Mouse (Mus musculus) forebrain, embryonic 16.5 days (tissue): ENCODE results near the gene Nlk. TPM values are rescaled to one million over a fixed set of nuclear protein-coding genes. Genes with fewer than 3 reads are reported as not detected.
A peak's percentile ranks its signal among the peaks of the same experiment; 100 is the strongest.

Experiments used
- ATAC-seq: fragments of 200-750 bp; cut with Nextera tagmentation; 2 replicates; pipeline ENCODE4 v1.8.0; 2017; ENCODE audit warnings: mild to moderate bottlenecking, moderate library complexity
- H3K27ac ChIP-seq: fragments of 300-500 bp; sonication (generic); 2 replicates; pipeline ENCODE4 v1.5.1; 2014; ENCODE audit warnings: low read length, control low read depth
- H3K27me3 ChIP-seq: fragments of 300-500 bp; sonication (generic); replicated peaks from 2 replicates; pipeline ENCODE4 v1.6.1; 2014; ENCODE audit warnings: low read length; ENCODE audit not compliant: control insufficient read depth, insufficient read depth
- H3K36me3 ChIP-seq: fragments of 300-500 bp; sonication (generic); 2 replicates; pipeline ENCODE4 v1.6.1; 2014; ENCODE audit not compliant: control insufficient read depth, insufficient read depth
- H3K4me1 ChIP-seq: fragments of 300-500 bp; sonication (generic); replicated peaks from 2 replicates; pipeline ENCODE4 v1.6.1; 2014; ENCODE audit warnings: low read length; ENCODE audit not compliant: control insufficient read depth, insufficient read depth
- H3K4me2 ChIP-seq: fragments of 300-500 bp; sonication (generic); 2 replicates; pipeline ENCODE4 v1.6.1; 2014; ENCODE audit warnings: mild to moderate bottlenecking, low read length, control low read depth
- H3K4me3 ChIP-seq: fragments of 300-500 bp; sonication (generic); replicated peaks from 2 replicates; pipeline ENCODE4 v1.5.1; 2014; ENCODE audit warnings: mild to moderate bottlenecking, low read length, control low read depth
- H3K9ac ChIP-seq: fragments of 300-500 bp; sonication (generic); replicated peaks from 2 replicates; pipeline ENCODE4 v1.6.1; 2014; ENCODE audit warnings: low read depth, low read length, control low read depth
- H3K9me3 ChIP-seq: fragments of 300-500 bp; sonication (generic); 2 replicates; pipeline ENCODE4 v1.6.1; 2016; ENCODE audit warnings: low read length; ENCODE audit not compliant: control insufficient read depth
- WGBS: fragments of 180-500 bp; shearing (Covaris S2); extraction: QIAGEN DNeasy Blood & Tissue Kit; methylation state at CpG from one replicate; pipeline ENCODE4 v1.1.7; 2014; 5-methylcytosine and 5-hydroxymethylcytosine counted together
- polyA plus RNA-seq: library from polyadenylated mRNA; unstranded; fragments of >200 nt; fragmentation: Nextera tagmentation; extraction: Ambion mirVana; gene quantifications from 2 replicates; pipeline ENCODE4 v1.2.1, GENCODE M21; 2015

The Nlk gene
- polyA plus RNA-seq, 1 experiment from 2014 or later = 31.2 TPM

GRCm38 (mm10) chr11:78697753-78698171 lies 589 bp upstream of the Nlk start:
- H3K36me3 ChIP-seq = no peaks in the 10 kb centered on the region; the same call in none of the 2 replicates
- H3K9ac ChIP-seq = 0 out of 2 replicates have a peak overlapping the region, but pooled peaks have one; percentile 32
- peak overlapping the region; percentile 41 for H3K4me2 ChIP-seq
- H3K27ac ChIP-seq = peak overlapping the region; percentile 85
- peak; percentile 94 for ATAC-seq
- H3K4me3 ChIP-seq = peak overlapping the region; percentile 67
- peaks cover 30% of the 10 kb centered on the region for H3K4me1 ChIP-seq
- no peaks in the 10 kb centered on the region for H3K27me3 ChIP-seq
- under 1% methylated on average over 12 of the region's 12 CpGs for WGBS
- no peaks in the 10 kb centered on the region for H3K9me3 ChIP-seq

DNA sequence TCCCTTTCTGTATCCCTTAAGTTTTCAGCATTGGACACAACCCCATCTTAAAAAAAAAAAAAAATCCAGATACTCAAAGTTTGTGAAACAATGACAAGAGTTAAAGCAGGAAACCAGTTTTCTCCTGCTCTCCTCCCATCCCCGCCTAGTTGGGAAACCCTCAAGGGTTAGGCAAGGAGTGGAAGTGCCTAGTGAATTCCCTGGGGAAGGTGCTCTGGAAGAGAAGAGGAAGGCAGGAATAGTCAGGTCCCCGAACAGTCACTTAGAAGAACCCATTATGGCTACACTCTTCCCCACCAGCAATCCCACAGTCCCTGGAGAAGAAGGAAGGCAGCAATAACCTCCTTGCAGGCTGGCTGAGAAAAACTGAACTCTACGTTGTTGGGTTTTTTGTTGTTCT lies 2.9 kb downstream of the Nlk start:
- no peaks in the 10 kb centered on the region for H3K27me3 ChIP-seq
- H3K4me2 ChIP-seq = peak overlapping the region; percentile 41
- H3K4me1 ChIP-seq = peaks cover 36% of the 10 kb centered on the region
- no peaks in the 10 kb centered on the region for H3K9me3 ChIP-seq
- ATAC-seq = no peak
- no peak overlapping the region for H3K9ac ChIP-seq
- H3K4me3 ChIP-seq = peak overlapping the region; percentile 7; the same call in 1 of the 2 replicates
- no peaks in the 10 kb centered on the region; the same call in none of the 2 replicates for H3K36me3 ChIP-seq
- 79% methylated on average over 3 of the region's 3 CpGs for WGBS
- H3K27ac ChIP-seq = no peak overlapping the region

GRCm38 (mm10) chr11:78693307-78693706 lies 3.9 kb downstream of the Nlk start:
- no peak for ATAC-seq
- no peak overlapping the region for H3K9ac ChIP-seq
- H3K4me3 ChIP-seq = no peak overlapping the region
- H3K4me1 ChIP-seq = peaks cover 39% of the 10 kb centered on the region
- H3K36me3 ChIP-seq = no peaks in the 10 kb centered on the region; the same call in none of the 2 replicates
- 96% methylated on average over 8 of the region's 8 CpGs for WGBS
- H3K9me3 ChIP-seq = no peaks in the 10 kb centered on the region
- peak overlapping the region; percentile 30 for H3K4me2 ChIP-seq
- no peak overlapping the region for H3K27ac ChIP-seq
- no peaks in the 10 kb centered on the region for H3K27me3 ChIP-seq

DNA sequence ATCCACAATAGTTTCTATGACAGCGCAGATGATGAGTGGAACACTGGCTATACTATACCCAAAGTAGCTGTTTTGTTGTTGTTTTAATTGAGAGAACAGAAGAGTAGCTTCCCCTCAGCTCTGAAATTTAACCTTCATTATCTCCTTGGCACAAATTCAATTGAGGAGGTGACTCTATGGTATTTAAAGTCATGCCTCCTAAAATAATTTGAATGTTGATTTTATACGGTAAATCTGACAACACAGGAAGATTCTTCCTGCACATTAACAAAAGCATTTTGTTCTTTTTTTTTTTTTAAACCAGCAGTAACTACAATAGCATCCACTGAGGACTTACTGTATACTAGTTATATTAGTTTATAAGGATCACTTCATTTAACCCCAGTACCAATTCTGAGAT lies 6.0 kb downstream of the Nlk start:
- H3K4me1 ChIP-seq = peaks cover 41% of the 10 kb centered on the region
- no peak overlapping the region for H3K4me3 ChIP-seq
- no peak overlapping the region for H3K4me2 ChIP-seq
- H3K9ac ChIP-seq = no peak overlapping the region
- H3K36me3 ChIP-seq = no peaks in the 10 kb centered on the region; the same call in none of the 2 replicates
- no peak for ATAC-seq
- no peaks in the 10 kb centered on the region for H3K27me3 ChIP-seq
- no peak overlapping the region for H3K27ac ChIP-seq
- no peaks in the 10 kb centered on the region for H3K9me3 ChIP-seq
- WGBS = 39% methylated on average over 2 of the region's 2 CpGs

GRCm38 (mm10) chr11:78690547-78690946 lies 6.6 kb downstream of the Nlk start:
- Histone ChIP-seq H3K27ac (no peak overlapping the region), H3K36me3 (no peaks in the 10 kb centered on the region; the same call in none of the 2 replicates), H3K27me3 (no peaks in the 10 kb centered on the region), H3K4me2 (no peak overlapping the region), H3K4me1 (peaks cover 34% of the 10 kb centered on the region), H3K4me3 (no peak overlapping the region), H3K9me3 (no peaks in the 10 kb centered on the region), H3K9ac (no peak overlapping the region)
- no peak for ATAC-seq
- 88% methylated on average over 3 of the region's 3 CpGs for WGBS

GRCm38 (mm10) chr11:78681058-78681457 lies 16.1 kb downstream of the Nlk start:
- 86% methylated on average over 3 of the region's 3 CpGs for WGBS

GRCm38 (mm10) chr11:78678761-78679160 lies 18.4 kb downstream of the Nlk start:
- Histone ChIP-seq H3K9ac (no peak overlapping the region), H3K36me3 (no peaks in the 10 kb centered on the region), H3K4me3 (no peak overlapping the region), H3K9me3 (no peaks in the 10 kb centered on the region), H3K27ac (no peak overlapping the region), H3K4me2 (no peak overlapping the region), H3K27me3 (no peaks in the 10 kb centered on the region), H3K4me1 (0 out of 2 replicates have a peak, but pooled peaks cover 2% of the 10 kb centered on the region)
- 69% methylated on average over 2 of the region's 2 CpGs for WGBS
- ATAC-seq = no peak

More at GRCm38 (mm10) chr11:78681058-78681457, 16.1 kb downstream of the Nlk start:
- no peaks in the 10 kb centered on the region for H3K9me3 ChIP-seq
- no peak for ATAC-seq
- H3K36me3 ChIP-seq = no peaks in the 10 kb centered on the region
- H3K4me1 ChIP-seq = 0 out of 2 replicates have a peak, but pooled peaks cover 2% of the 10 kb centered on the region
- no peak overlapping the region for H3K9ac ChIP-seq
- no peak overlapping the region for H3K4me2 ChIP-seq
- no peaks in the 10 kb centered on the region for H3K27me3 ChIP-seq
- no peak overlapping the region for H3K27ac ChIP-seq
- H3K4me3 ChIP-seq = no peak overlapping the region

- no peak for ATAC-seq
- WGBS = 36% methylated on average over 3 of the region's 3 CpGs
These were observed 28.5 kb downstream of the Nlk start for GRCm38 (mm10) chr11:78668647-78669046.

GRCm38 (mm10) chr11:78664853-78665252 lies 32.3 kb downstream of the Nlk start:
- Histone ChIP-seq H3K4me1 (no peaks in the 10 kb centered on the region), H3K36me3 (no peaks in the 10 kb centered on the region), H3K9me3 (no peaks in the 10 kb centered on the region), H3K27ac (no peak overlapping the region), H3K9ac (no peak overlapping the region), H3K27me3 (no peaks in the 10 kb centered on the region), H3K4me2 (no peak overlapping the region), H3K4me3 (no peak overlapping the region)
- 71% methylated on average over 2 of the region's 2 CpGs for WGBS
- no peak for ATAC-seq

More at GRCm38 (mm10) chr11:78668647-78669046, 28.5 kb downstream of the Nlk start:
- Histone ChIP-seq H3K36me3 (no peaks in the 10 kb centered on the region), H3K9ac (no peak overlapping the region), H3K4me3 (no peak overlapping the region), H3K4me2 (no peak overlapping the region), H3K27me3 (no peaks in the 10 kb centered on the region), H3K4me1 (no peaks in the 10 kb centered on the region), H3K9me3 (no peaks in the 10 kb centered on the region), H3K27ac (no peak overlapping the region)

GRCm38 (mm10) chr11:78663916-78664315 lies 33.3 kb downstream of the Nlk start:
- Histone ChIP-seq H3K27ac (no peak overlapping the region), H3K36me3 (no peaks in the 10 kb centered on the region), H3K9me3 (no peaks in the 10 kb centered on the region), H3K9ac (no peak overlapping the region), H3K27me3 (no peaks in the 10 kb centered on the region), H3K4me3 (no peak overlapping the region), H3K4me2 (no peak overlapping the region), H3K4me1 (no peaks in the 10 kb centered on the region)
- WGBS = 68% methylated on average over 4 of the region's 4 CpGs
- ATAC-seq = no peak
